Mouse (Mus musculus) lung, postnatal 10 days (tissue): ENCODE measurements at regions not wholly inside any gene's neighbourhood (a gene's known extent, or its start where the extent isn't known, plus 50 kb on each side); places are given as distances from the start of the nearest gene placed in this dataset.

Source experiments
- DNase-seq: peaks from one replicate; pipeline ENCODE4 v3.0.0; 2021

- DNase-seq, result no peak
Observed at GRCm38 (mm10) chr14:78368881-78369280, 61.0 kb upstream of the Tnfsf11 start.

- DNase-seq, result no peak
Observed at GRCm38 (mm10) chr14:78364822-78365221, 57.0 kb upstream of the Tnfsf11 start.

DNA sequence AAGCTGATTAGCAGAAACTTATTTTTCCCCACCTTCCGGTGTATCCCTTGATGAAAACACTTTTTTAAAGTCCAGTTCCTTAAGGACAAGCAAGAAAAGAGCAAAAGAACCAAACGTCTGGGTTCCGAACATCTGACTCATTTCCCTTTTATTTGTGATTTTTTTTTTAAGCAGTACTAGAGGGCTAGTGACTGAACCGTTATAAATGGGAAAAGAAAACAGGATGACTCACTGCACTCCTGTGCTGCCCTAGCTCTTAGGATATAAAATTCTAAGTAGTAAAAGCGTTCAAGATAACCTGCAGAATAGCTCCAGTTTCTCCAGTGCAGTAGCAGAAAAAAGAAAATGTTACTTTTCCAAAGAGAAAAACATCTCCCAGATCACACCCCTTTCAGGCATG lies 55.3 kb upstream of the Tnfsf11 start:
- DNase-seq, result no peak
